Mouse (Mus musculus) forebrain, embryonic 12.5 days (tissue): Measurements from ENCODE around the gene Gm20388. TPM values are rescaled to one million over a fixed set of nuclear protein-coding genes. Genes with fewer than 3 reads are reported as not detected.

Experiments
- ATAC-seq: fragments of 200-750 bp; cut with Nextera tagmentation; 2 replicates; pipeline ENCODE4 v1.8.0; 2017; ENCODE audit warnings: moderate TSS enrichment; ENCODE audit not compliant: low FRiP score
- H3K27ac ChIP-seq: fragments of 300-500 bp; sonication (generic); 2 replicates; pipeline ENCODE4 v1.5.1; 2016; ENCODE audit warnings: mild to moderate bottlenecking
- H3K27me3 ChIP-seq: fragments of 300-500 bp; sonication (generic); 2 replicates; pipeline ENCODE4 v1.6.1; 2016; ENCODE audit warnings: mild to moderate bottlenecking
- H3K36me3 ChIP-seq: fragments of 300-500 bp; sonication (generic); replicated peaks from 2 replicates; pipeline ENCODE4 v1.6.1; 2016; ENCODE audit warnings: mild to moderate bottlenecking
- H3K4me1 ChIP-seq: fragments of 300-500 bp; sonication (generic); 2 replicates; pipeline ENCODE4 v1.6.1; 2016
- H3K4me2 ChIP-seq: fragments of 300-500 bp; sonication (generic); 2 replicates; pipeline ENCODE4 v1.6.1; 2016; ENCODE audit warnings: mild to moderate bottlenecking, moderate library complexity
- H3K4me3 ChIP-seq: fragments of 300-500 bp; sonication (generic); replicated peaks from 2 replicates; pipeline ENCODE4 v1.5.1; 2016; ENCODE audit warnings: mild to moderate bottlenecking
- H3K9ac ChIP-seq: fragments of 300-500 bp; sonication (generic); 2 replicates; pipeline ENCODE4 v1.6.1; 2016; ENCODE audit warnings: mild to moderate bottlenecking
- H3K9me3 ChIP-seq: fragments of 300-500 bp; sonication (generic); 2 replicates; pipeline ENCODE4 v1.6.1; 2016
- WGBS: fragments of 180-500 bp; shearing (Covaris S2); methylation state at CpG from one replicate; pipeline ENCODE4 v1.1.7; 2016; 5-methylcytosine and 5-hydroxymethylcytosine counted together
- polyA plus RNA-seq: library from polyadenylated mRNA; unstranded; fragments of >200 nt; fragmentation: Nextera tagmentation; extraction: Ambion mirVana; gene quantifications from 2 replicates; pipeline ENCODE4 v1.2.1, GENCODE M21; 2016

Gm20388 gene
- polyA plus RNA-seq, 1 experiment from 2014 or later: not detected

GRCm38 (mm10) chr8:122055321-122055720 is 2144.7 kb downstream of the Gm20388 start:
- H3K4me2 ChIP-seq: no peak overlapping the region
- no peak for ATAC-seq
- no peaks in the 10 kb centered on the region; the same call in 1 of the 2 replicates for H3K27me3 ChIP-seq
- no peaks in the 10 kb centered on the region for H3K36me3 ChIP-seq
- peaks cover 17% of the 10 kb centered on the region for H3K4me1 ChIP-seq
- WGBS: 70% methylated on average over 10 of the region's 10 CpGs
- H3K9ac ChIP-seq: no peak overlapping the region
- H3K27ac ChIP-seq: no peak overlapping the region
- H3K4me3 ChIP-seq: no peak overlapping the region
- H3K9me3 ChIP-seq: no peaks in the 10 kb centered on the region

- 27% methylated on average over 1 of the region's 1 CpGs for WGBS
- Histone ChIP-seq H3K27me3 (no peaks in the 10 kb centered on the region; the same call in 1 of the 2 replicates), H3K27ac (no peak overlapping the region), H3K36me3 (no peaks in the 10 kb centered on the region), H3K4me2 (no peak overlapping the region), H3K4me1 (peaks cover 19% of the 10 kb centered on the region), H3K9ac (no peak overlapping the region), H3K4me3 (no peak overlapping the region), H3K9me3 (no peaks in the 10 kb centered on the region)
- ATAC-seq: no peak
Observed at GRCm38 (mm10) chr8:122056113-122056512, 2145.5 kb downstream of the Gm20388 start.

- Histone ChIP-seq H3K9me3 (no peaks in the 10 kb centered on the region), H3K9ac (no peak overlapping the region), H3K4me2 (no peak overlapping the region), H3K36me3 (no peaks in the 10 kb centered on the region), H3K27ac (no peak overlapping the region), H3K4me1 (peaks cover 19% of the 10 kb centered on the region), H3K4me3 (no peak overlapping the region), H3K27me3 (no peaks in the 10 kb centered on the region)
- ATAC-seq: no peak
- 83% methylated on average over 7 of the region's 7 CpGs for WGBS
Observed at GRCm38 (mm10) chr8:122056882-122057281, 2146.2 kb downstream of the Gm20388 start.

- H3K27ac ChIP-seq: no peak overlapping the region
- peaks cover 19% of the 10 kb centered on the region for H3K4me1 ChIP-seq
- no peak overlapping the region for H3K9ac ChIP-seq
- H3K9me3 ChIP-seq: no peaks in the 10 kb centered on the region
- H3K4me2 ChIP-seq: no peak overlapping the region
- no peak for ATAC-seq
- no peaks in the 10 kb centered on the region for H3K27me3 ChIP-seq
- no peaks in the 10 kb centered on the region for H3K36me3 ChIP-seq
- 57% methylated on average over 9 of the region's 9 CpGs for WGBS
- H3K4me3 ChIP-seq: no peak overlapping the region
Observed at GRCm38 (mm10) chr8:122058510-122058909, 2147.9 kb downstream of the Gm20388 start.

GRCm38 (mm10) chr8:122058951-122059350 is 2148.3 kb downstream of the Gm20388 start:
- no peak for ATAC-seq
- Histone ChIP-seq H3K27ac (no peak overlapping the region), H3K9ac (no peak overlapping the region), H3K4me2 (no peak overlapping the region), H3K36me3 (no peaks in the 10 kb centered on the region), H3K4me3 (no peak overlapping the region), H3K4me1 (peaks cover 19% of the 10 kb centered on the region), H3K27me3 (no peaks in the 10 kb centered on the region), H3K9me3 (no peaks in the 10 kb centered on the region)
- 82% methylated on average over 8 of the region's 8 CpGs for WGBS

GRCm38 (mm10) chr8:122062508-122063223 is 2152.0 kb downstream of the Gm20388 start:
- no peak overlapping the region; the same call in 1 of the 2 replicates for H3K9ac ChIP-seq
- H3K4me3 ChIP-seq: no peak overlapping the region
- H3K9me3 ChIP-seq: no peaks in the 10 kb centered on the region
- ATAC-seq: no peak
- peaks cover 7% of the 10 kb centered on the region; the same call in 1 of the 2 replicates for H3K4me1 ChIP-seq
- 86% methylated on average over 12 of the region's 12 CpGs for WGBS
- no peaks in the 10 kb centered on the region for H3K27me3 ChIP-seq
- no peaks in the 10 kb centered on the region for H3K36me3 ChIP-seq
- H3K4me2 ChIP-seq: no peak overlapping the region
- H3K27ac ChIP-seq: no peak overlapping the region

GRCm38 (mm10) chr8:122064353-122064752 is 2153.7 kb downstream of the Gm20388 start:
- Histone ChIP-seq H3K27ac (no peak overlapping the region), H3K36me3 (no peaks in the 10 kb centered on the region), H3K4me3 (no peak overlapping the region), H3K4me1 (peaks cover 7% of the 10 kb centered on the region; the same call in 1 of the 2 replicates), H3K9me3 (no peaks in the 10 kb centered on the region), H3K27me3 (0 out of 2 replicates have a peak, but pooled peaks cover 4% of the 10 kb centered on the region), H3K4me2 (no peak overlapping the region), H3K9ac (no peak overlapping the region)
- ATAC-seq: no peak
- WGBS: 81% methylated on average over 7 of the region's 7 CpGs

- H3K36me3 ChIP-seq: no peaks in the 10 kb centered on the region
- no peak for ATAC-seq
- H3K4me2 ChIP-seq: no peak overlapping the region
- WGBS: 79% methylated on average over 15 of the region's 15 CpGs
- no peak overlapping the region for H3K4me3 ChIP-seq
- no peak overlapping the region for H3K9ac ChIP-seq
- no peak overlapping the region for H3K27ac ChIP-seq
- H3K9me3 ChIP-seq: no peaks in the 10 kb centered on the region
- H3K4me1 ChIP-seq: no peaks in the 10 kb centered on the region
- peaks cover 8% of the 10 kb centered on the region; the same call in 1 of the 2 replicates for H3K27me3 ChIP-seq
Observed at GRCm38 (mm10) chr8:122067783-122068505, 2157.3 kb downstream of the Gm20388 start.

GRCm38 (mm10) chr8:122068609-122069008 is 2158.0 kb downstream of the Gm20388 start:
- Histone ChIP-seq H3K27ac (no peak overlapping the region), H3K36me3 (no peaks in the 10 kb centered on the region), H3K9ac (no peak overlapping the region), H3K4me3 (no peak overlapping the region), H3K4me2 (no peak overlapping the region), H3K27me3 (peaks cover 8% of the 10 kb centered on the region; the same call in 1 of the 2 replicates), H3K4me1 (no peaks in the 10 kb centered on the region), H3K9me3 (no peaks in the 10 kb centered on the region)
- no peak for ATAC-seq
- WGBS: 85% methylated on average over 13 of the region's 13 CpGs

GRCm38 (mm10) chr8:122069281-122069680 is 2158.6 kb downstream of the Gm20388 start:
- no peaks in the 10 kb centered on the region for H3K4me1 ChIP-seq
- WGBS: 90% methylated on average over 11 of the region's 11 CpGs
- no peaks in the 10 kb centered on the region for H3K9me3 ChIP-seq
- H3K36me3 ChIP-seq: no peaks in the 10 kb centered on the region
- no peak overlapping the region for H3K9ac ChIP-seq
- H3K27me3 ChIP-seq: peaks cover 8% of the 10 kb centered on the region; the same call in 1 of the 2 replicates
- no peak overlapping the region for H3K4me2 ChIP-seq
- no peak for ATAC-seq
- H3K4me3 ChIP-seq: no peak overlapping the region
- no peak overlapping the region for H3K27ac ChIP-seq

- Histone ChIP-seq H3K27ac (no peak overlapping the region), H3K4me2 (no peak overlapping the region), H3K4me3 (no peak overlapping the region), H3K36me3 (no peaks in the 10 kb centered on the region), H3K9me3 (no peaks in the 10 kb centered on the region), H3K27me3 (peaks cover 8% of the 10 kb centered on the region; the same call in 1 of the 2 replicates), H3K9ac (no peak overlapping the region), H3K4me1 (no peaks in the 10 kb centered on the region)
- WGBS: 67% methylated on average over 4 of the region's 4 CpGs
- no peak for ATAC-seq
Observed at GRCm38 (mm10) chr8:122071193-122071592, 2160.6 kb downstream of the Gm20388 start.

- WGBS: 85% methylated on average over 9 of the region's 9 CpGs
- H3K36me3 ChIP-seq: no peaks in the 10 kb centered on the region
- H3K27me3 ChIP-seq: peaks cover 11% of the 10 kb centered on the region; the same call in 1 of the 2 replicates
Observed at GRCm38 (mm10) chr8:122073964-122074363, 2163.3 kb downstream of the Gm20388 start.

More at GRCm38 (mm10) chr8:122073964-122074363, 2163.3 kb downstream of the Gm20388 start:
- Histone ChIP-seq H3K9ac (no peak overlapping the region), H3K9me3 (no peaks in the 10 kb centered on the region), H3K27ac (no peak overlapping the region), H3K4me1 (no peaks in the 10 kb centered on the region), H3K4me2 (no peak overlapping the region), H3K4me3 (no peak overlapping the region)
- no peak for ATAC-seq
